Mouse (Mus musculus) midbrain, embryonic 11.5 days (tissue): ENCODE results near the gene Shox2. TPM values are rescaled to one million over a fixed set of nuclear protein-coding genes. Genes with fewer than 3 reads are reported as not detected.

Experiments used
- ATAC-seq: fragments of 200-750 bp; cut with Nextera tagmentation; 2 replicates; pipeline ENCODE4 v1.8.0; 2017; ENCODE audit warnings: moderate TSS enrichment, moderate library complexity; ENCODE audit not compliant: low FRiP score
- DNase-seq: peaks from one replicate; pipeline ENCODE4 v3.0.0; 2015; ENCODE audit warnings: low spot score; ENCODE audit errors: missing footprints
- H3K27ac ChIP-seq: fragments of 300-500 bp; sonication (generic); 2 replicates; pipeline ENCODE4 v1.5.1; 2014; ENCODE audit warnings: low read depth, low read length
- H3K27me3 ChIP-seq: fragments of 300-500 bp; sonication (generic); 2 replicates; pipeline ENCODE4 v1.6.1; 2014; ENCODE audit warnings: mild to moderate bottlenecking, low read length, moderate library complexity, mixed read lengths; ENCODE audit not compliant: control insufficient read depth, insufficient read depth
- H3K36me3 ChIP-seq: fragments of 300-500 bp; sonication (generic); 2 replicates; pipeline ENCODE4 v1.6.1; 2014; ENCODE audit warnings: mild to moderate bottlenecking, low read length, moderate library complexity, mixed read lengths; ENCODE audit not compliant: control insufficient read depth, insufficient read depth
- H3K4me1 ChIP-seq: fragments of 300-500 bp; sonication (generic); 2 replicates; pipeline ENCODE4 v1.6.1; 2014; ENCODE audit warnings: low read length; ENCODE audit not compliant: control insufficient read depth, insufficient read depth
- H3K4me2 ChIP-seq: fragments of 300-500 bp; sonication (generic); 2 replicates; pipeline ENCODE4 v1.6.1; 2014; ENCODE audit warnings: mild to moderate bottlenecking, moderate library complexity
- H3K4me3 ChIP-seq: fragments of 300-500 bp; sonication (generic); 2 replicates; pipeline ENCODE4 v1.5.1; 2014; ENCODE audit warnings: low read depth, low read length
- H3K9ac ChIP-seq: fragments of 300-500 bp; sonication (generic); 2 replicates; pipeline ENCODE4 v1.6.1; 2014; ENCODE audit warnings: low read length
- H3K9me3 ChIP-seq: fragments of 300-500 bp; sonication (generic); 2 replicates; pipeline ENCODE4 v1.6.1; 2016; ENCODE audit warnings: low read length; ENCODE audit not compliant: control insufficient read depth
- WGBS: fragments of 180-500 bp; shearing (Covaris S2); extraction: QIAGEN DNeasy Blood & Tissue Kit; methylation state at CpG from one replicate; pipeline ENCODE4 v1.1.7; 2014; 5-methylcytosine and 5-hydroxymethylcytosine counted together
- polyA plus RNA-seq: library from polyadenylated mRNA; unstranded; fragments of >200 nt; fragmentation: Nextera tagmentation; extraction: Ambion mirVana; gene quantifications from 2 replicates; pipeline ENCODE4 v1.2.1, GENCODE M21; 2014

The Shox2 gene
- polyA plus RNA-seq, 1 experiment from 2014 or later = 54.3 TPM

DNA sequence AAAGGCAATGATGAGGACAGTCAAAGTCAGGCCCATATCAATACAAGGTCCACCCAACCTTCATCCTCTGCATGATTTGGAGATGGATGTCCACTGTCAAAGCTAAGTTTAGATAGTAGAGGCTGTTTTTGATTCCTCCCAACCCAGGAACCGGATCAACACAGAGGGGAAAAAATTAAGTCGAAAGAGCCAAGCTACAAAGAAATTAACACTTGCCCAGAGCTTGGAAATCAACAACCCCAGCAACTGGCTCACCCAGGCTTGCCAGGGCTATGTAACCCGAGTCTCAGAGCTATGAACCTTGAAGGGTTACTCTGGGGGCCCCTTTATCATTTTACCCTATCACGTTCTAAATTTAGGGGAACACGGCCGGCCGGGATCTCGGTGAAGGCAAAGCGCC lies 2.1 kb downstream of the Shox2 start:
- no peak for ATAC-seq
- Histone ChIP-seq H3K4me3 (peak overlapping the region; percentile 49), H3K9ac (peak overlapping the region; percentile 44), H3K27ac (no peak overlapping the region), H3K9me3 (no peaks in the 10 kb centered on the region), H3K4me2 (peak overlapping the region; percentile 42), H3K4me1 (peaks cover 10% of the 10 kb centered on the region), H3K27me3 (peaks cover 78% of the 10 kb centered on the region), H3K36me3 (no peaks in the 10 kb centered on the region)
- whole genome bisulfite sequencing = 5% methylated on average over 9 of the region's 9 CpGs
- DNase-seq = peak; percentile 95

DNA sequence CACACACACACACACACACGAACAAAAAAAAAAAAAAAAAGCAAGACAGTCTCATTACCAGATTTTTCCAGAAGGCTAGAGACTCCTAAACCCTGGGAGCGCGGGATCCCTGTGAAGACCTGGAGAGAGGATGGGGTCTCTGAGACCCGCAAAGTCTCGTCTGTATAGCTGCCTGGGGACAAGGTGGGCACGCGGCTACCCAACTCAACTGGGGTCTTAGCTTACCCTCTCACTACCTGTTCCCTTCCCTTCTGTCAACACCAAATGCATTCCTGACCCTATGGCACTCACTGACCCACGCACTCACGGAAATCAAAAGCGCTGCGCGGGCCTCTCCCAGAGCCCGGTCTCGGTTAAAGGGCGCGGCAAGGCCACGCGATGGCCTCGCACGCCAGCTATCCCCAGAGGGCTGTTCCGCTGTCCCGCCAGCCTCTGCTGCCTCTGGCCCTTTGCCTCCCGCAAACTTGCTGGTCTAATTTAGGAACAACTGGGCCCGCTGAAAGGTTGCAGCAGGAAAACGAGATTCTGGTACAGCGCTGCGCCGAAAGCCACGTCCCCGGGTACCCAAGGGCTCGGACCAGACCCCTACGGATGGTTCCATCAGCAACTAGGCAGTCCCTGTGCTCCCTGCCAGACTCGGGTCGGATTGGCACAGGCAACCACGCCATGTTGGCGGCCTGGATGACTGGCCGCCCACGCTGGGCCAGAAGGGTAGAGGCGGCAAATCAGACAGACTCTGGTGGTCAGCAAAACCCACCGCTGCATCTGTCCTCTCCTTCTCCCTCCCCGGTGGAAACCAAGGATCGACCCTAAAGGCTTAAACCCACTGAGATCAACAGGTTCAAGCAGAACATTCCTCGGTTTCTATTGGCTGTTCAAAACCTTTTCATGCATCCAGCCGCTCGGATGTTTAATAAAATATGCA lies 2.9 kb downstream of the Shox2 start:
- ATAC-seq (no peak), DNase-seq (peak; percentile 97)
- Histone ChIP-seq H3K36me3 (no peaks in the 10 kb centered on the region), H3K27ac (peak overlapping the region; percentile 44), H3K4me1 (peaks cover 11% of the 10 kb centered on the region), H3K4me3 (peak overlapping the region; percentile 49), H3K27me3 (peaks cover 78% of the 10 kb centered on the region), H3K9me3 (no peaks in the 10 kb centered on the region), H3K4me2 (peak overlapping the region; percentile 42), H3K9ac (peak overlapping the region; percentile 54)
- WGBS = under 1% methylated on average over 45 of the region's 45 CpGs

DNA sequence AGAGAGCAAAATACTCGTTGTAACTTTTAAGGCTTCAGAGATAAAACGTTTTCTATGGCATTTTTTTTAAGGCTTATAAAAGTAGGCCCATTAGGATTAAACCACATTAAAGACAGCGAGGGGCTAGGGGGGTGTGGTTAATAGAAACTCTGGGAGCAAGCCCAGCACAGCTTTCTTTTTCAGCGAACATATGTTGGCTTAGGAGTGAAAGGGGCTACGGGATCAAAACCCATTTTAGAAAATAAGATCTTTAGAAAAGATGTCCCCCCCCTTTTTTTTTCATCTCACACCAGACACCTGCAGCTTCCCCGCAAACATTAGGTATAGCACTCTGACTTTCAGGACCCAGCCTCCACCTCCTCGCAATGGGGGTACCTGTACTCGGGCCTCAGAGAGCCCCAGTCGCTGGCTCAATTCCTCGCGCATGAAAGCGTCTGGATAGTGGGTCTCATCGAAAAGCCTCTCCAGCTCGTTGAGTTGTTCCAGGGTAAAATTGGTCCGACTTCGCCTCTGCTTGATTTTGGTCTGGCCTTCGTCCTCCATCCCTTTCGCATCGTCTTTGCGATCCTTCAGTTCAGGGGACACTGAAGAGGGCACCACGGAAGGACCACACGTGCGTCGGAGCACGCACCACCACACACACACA lies 3.6 kb downstream of the Shox2 start:
- peak overlapping the region; percentile 54; the same call in 1 of the 2 replicates for H3K9ac ChIP-seq
- H3K4me1 ChIP-seq = peaks cover 16% of the 10 kb centered on the region
- ATAC-seq (no peak), DNase-seq (peak; percentile 96)
- H3K27ac ChIP-seq = no peak overlapping the region; the same call in 1 of the 2 replicates
- no peaks in the 10 kb centered on the region for H3K9me3 ChIP-seq
- peaks cover 85% of the 10 kb centered on the region for H3K27me3 ChIP-seq
- peak overlapping the region; percentile 49 for H3K4me3 ChIP-seq
- 1% methylated on average over 25 of the region's 25 CpGs for WGBS
- H3K4me2 ChIP-seq = peak overlapping the region; percentile 42
- no peaks in the 10 kb centered on the region for H3K36me3 ChIP-seq

DNA sequence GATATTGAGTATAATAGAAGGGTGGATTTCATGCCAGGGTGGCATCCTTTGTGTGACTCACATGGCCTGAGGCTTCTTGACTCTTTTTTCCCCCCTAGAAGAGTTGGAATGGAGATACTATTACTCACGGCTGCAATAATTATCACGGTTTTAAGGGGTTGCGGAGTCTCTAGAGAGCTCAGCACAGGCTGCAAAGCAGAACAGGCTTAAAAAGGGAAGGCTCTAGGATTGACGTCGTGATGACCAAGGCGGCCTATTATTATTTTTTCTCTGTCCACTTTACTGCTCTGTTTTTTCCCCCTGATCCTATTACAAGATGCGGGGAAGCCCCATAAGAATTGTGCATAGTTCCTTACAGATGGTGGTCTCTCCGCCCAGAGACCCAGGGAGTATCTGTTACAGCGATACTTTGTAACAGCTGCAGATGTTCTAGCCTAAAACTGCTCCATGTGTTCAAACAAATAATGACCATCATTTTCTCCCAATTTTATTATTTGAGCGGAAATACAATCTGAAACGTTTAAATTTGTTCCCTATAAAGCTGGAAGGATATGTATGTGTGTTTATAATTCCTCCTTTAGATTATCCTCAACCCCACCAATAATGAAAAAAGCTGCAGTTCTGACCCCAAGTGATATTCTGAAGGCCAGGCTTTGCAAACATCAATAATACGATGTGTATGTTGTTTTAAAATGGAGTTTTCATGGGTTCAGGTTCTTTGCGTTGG lies 4.5 kb downstream of the Shox2 start:
- Histone ChIP-seq H3K9me3 (no peaks in the 10 kb centered on the region), H3K4me3 (peak overlapping the region; percentile 49), H3K4me2 (peak overlapping the region; percentile 5; the same call in 1 of the 2 replicates), H3K27me3 (peaks cover 84% of the 10 kb centered on the region), H3K36me3 (no peaks in the 10 kb centered on the region), H3K4me1 (peaks cover 12% of the 10 kb centered on the region), H3K9ac (no peak overlapping the region), H3K27ac (peak overlapping the region; percentile 20; the same call in 1 of the 2 replicates)
- DNase-seq (peak; percentile 94), ATAC-seq (no peak)
- 3% methylated on average over 13 of the region's 13 CpGs for WGBS

DNA sequence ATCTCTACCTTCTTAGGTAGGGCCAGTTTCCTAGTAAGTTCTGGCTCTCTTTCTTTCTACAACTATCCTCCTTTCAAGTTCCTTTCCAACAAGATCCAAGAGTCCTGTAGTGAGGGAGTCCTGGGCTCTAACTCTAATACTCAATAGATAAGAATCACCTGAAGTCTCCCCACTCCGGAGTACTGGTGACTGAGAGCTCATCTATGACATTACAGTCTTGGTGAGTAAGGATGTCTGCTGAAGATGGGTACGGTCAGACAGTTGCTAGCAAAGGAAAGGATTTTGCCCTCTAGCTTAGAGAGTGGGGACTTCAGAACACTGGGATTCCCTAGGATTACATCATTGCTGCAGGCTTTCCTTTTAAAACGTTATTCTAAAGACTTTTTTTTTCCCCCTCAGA lies 7.1 kb downstream of the Shox2 start:
- H3K4me2 ChIP-seq = no peak overlapping the region
- no peak overlapping the region for H3K9ac ChIP-seq
- H3K9me3 ChIP-seq = no peaks in the 10 kb centered on the region
- WGBS = 9% methylated on average over 3 of the region's 3 CpGs
- no peaks in the 10 kb centered on the region for H3K36me3 ChIP-seq
- DNase-seq = peak; percentile 92
- no peak overlapping the region for H3K27ac ChIP-seq
- ATAC-seq = no peak
- peaks cover 18% of the 10 kb centered on the region for H3K4me1 ChIP-seq
- peaks cover 84% of the 10 kb centered on the region for H3K27me3 ChIP-seq
- H3K4me3 ChIP-seq = no peak overlapping the region

DNA sequence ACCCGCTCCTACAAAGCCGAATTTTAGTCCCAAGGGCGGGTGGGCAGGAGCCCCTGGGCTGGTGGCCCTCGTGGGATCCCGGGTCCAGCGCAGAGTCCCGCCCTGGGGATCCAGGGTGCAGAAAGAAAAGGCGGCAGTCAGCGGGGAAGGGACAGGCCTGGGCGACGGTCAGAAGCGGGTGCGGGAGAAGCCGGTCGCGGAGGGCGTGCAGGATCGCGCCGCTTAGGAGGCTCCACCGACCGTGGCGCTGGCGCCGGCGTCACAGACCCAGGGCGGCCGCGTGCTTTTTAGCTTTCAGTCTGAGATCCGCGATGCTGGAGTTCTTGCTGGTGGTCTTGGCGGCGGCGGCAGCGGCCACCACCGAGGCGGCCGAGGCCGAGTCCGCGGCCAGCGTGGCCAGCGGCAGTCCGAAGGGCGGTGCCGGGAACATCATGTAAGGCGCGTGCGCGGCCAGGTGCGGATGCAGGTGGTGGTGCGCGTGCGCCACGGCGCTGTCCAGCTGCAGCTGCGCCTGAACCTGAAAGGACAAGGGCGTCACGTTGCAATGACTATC lies 8.1 kb downstream of the Shox2 start:
- Histone ChIP-seq H3K4me2 (peak overlapping the region; percentile 74), H3K4me1 (peaks cover 14% of the 10 kb centered on the region), H3K36me3 (no peaks in the 10 kb centered on the region), H3K4me3 (peak overlapping the region; percentile 39), H3K27ac (0 out of 2 replicates have a peak overlapping the region, but pooled peaks have one; percentile 15), H3K27me3 (peaks cover 75% of the 10 kb centered on the region), H3K9me3 (no peaks in the 10 kb centered on the region), H3K9ac (peak overlapping the region; percentile 64)
- ATAC-seq (peak; percentile 68), DNase-seq (peak; percentile 96)
- WGBS = under 1% methylated on average over 59 of the region's 59 CpGs

DNA sequence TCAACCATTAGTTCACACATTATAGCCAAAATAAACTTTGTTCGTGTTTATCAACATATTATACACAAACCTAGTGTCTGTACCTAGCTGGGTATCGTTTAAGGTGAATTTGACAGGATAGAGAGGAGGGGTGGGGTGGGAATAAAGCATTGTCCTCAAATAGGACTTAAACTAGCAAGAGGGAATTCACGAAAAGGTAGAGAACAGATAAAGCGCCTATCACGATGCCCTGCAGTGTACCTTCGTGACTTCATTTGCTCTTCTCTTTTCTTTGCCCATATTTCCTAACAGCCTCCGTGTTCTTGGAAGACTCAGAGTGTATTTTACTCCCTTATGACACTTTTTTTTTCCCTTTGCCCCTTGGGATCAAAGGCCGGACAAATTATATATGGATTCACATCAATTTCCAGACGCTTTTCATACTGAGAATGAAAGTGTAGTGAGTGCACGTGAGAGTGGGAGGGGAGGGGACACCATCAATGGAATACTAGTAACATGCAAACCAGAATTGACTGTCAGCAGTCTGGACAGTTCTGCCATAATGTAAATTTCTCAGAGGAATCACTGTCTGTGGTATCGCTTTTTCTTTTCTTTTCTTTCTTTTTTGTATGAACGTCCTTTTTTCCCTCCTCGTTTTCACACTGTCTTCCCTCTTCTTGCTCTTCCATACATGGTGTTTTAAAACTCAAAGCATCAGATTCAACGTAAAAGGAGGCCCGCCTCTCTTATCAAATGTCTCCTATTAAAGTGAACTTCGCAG lies 9.2 kb downstream of the Shox2 start:
- no peak overlapping the region for H3K27ac ChIP-seq
- ATAC-seq = no peak
- no peak overlapping the region for H3K4me3 ChIP-seq
- WGBS = 2% methylated on average over 16 of the region's 16 CpGs
- H3K4me1 ChIP-seq = peaks cover 14% of the 10 kb centered on the region
- no peaks in the 10 kb centered on the region for H3K9me3 ChIP-seq
- peaks cover 69% of the 10 kb centered on the region for H3K27me3 ChIP-seq
- no peaks in the 10 kb centered on the region for H3K36me3 ChIP-seq
- no peak overlapping the region for H3K4me2 ChIP-seq
- no peak overlapping the region for H3K9ac ChIP-seq
- peak; percentile 91 for DNase-seq
